Mouse (Mus musculus) hematopoietic stem cell, adult 5-6 weeks (primary cell): ENCODE measurements at regions not wholly inside any gene's neighbourhood (a gene's known extent, or its start where the extent isn't known, plus 50 kb on each side); places are given as distances from the start of the nearest gene placed in this dataset.

ENCODE experiments used
- ATAC-seq, 2 experiments: fragments of 125-278 bp in 1 of 2; replicated peaks in 1 of 2; 2 replicates each; pipeline ENCODE4 v1.8.0; 2016 to 2017; ENCODE audit warnings: inconsistent platforms in 2 of 2, mild to moderate bottlenecking in 2 of 2, moderate number of reproducible peaks in 2 of 2, low read depth in 1 of 2, moderate TSS enrichment in 1 of 2; ENCODE audit not compliant: low FRiP score in 2 of 2, poor library complexity in 2 of 2, severe bottlenecking in 2 of 2, insufficient read depth in 1 of 2, low TSS enrichment in 1 of 2

DNA sequence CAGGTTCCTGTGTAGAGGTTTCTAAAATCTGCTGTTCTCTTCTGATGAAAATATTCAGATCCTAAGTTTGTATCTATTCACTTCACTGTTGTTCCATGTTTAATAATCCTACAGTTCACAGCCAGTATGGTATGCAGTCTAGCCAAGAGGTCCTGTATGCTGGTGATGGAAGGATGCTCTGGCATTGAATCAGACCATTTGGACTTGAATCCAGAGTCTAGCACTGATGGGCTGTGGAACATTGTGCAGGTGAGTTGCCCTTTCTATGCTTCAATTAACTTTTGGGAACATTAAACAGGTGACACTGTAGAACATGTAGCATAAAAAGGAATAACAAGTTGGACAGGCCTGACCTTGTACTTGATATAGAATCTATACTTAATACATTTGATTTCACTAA, 267.9 kb downstream of the Etv1 start:
- ATAC-seq: no peak

DNA sequence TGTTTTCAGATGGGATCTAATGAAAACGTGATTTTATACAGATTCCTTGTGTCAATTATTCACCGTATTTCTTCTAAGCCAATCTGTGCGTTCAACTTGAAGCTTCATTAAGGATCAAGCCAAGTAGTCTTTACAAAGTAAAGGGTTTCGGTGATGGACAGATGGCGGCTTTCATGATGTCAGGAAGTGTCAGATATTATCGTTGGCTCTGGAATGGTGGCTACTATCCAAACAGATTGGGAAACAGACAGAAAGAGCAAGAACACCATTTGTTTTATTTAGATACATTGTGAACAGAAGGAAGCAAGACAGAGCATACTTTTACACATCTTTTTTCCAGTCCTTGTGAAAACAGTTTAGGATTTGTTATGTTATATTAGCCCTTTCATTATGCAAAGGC, 269.3 kb downstream of the Etv1 start:
- no peak for ATAC-seq

DNA sequence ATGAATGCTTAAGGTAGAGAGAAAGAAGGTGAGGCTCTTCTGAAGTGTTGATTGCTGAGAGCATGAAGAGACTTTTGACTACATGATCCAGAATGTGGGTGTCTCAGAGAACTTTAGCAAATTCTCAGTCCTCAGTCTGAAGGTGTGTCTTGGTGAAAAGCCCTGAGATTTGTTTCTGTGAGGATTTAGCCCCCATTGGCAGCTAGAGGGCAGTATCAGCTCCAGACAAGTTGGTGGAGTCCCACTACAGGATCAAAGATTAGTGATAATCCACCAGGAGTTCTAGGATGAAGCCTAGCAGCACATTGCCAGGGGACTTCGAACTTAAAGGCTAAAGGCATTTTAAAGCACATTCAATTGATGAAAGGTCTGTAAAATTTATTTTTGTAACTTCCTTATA, 269.8 kb downstream of the Etv1 start:
- ATAC-seq: no peak

DNA sequence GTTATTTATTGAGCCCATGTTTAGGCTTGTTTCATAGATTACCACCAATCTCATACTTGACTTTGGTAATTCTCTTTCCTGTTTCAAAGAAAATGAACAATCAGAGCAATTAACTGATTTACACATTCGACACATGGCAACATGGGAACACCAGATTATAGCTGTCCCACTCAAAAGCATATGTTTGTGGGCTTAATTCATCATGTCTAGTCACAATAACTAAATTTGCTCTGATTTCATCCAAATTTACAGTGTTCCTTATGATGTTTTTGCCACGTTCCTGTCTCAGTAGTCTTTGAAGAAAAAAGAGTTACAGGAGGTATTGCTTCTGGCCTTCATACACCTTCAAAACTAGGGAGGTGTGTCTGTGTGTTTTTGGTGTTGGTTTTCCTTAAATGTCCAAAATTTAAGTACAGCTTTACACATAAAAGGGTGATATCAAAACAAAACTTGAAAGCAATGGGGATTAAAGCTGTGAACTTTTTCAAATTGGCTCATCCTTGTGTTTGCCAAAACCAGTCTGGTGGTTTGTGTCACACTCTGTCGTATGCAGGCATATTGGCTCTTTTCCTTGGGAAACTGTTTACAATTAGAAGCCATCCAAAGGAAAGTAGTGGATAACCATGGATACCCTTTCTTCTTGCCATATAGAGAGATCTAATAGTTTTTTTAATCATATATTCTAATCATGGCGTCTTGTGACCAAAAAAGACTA, 291.3 kb downstream of the Etv1 start:
- ATAC-seq: no peak

DNA sequence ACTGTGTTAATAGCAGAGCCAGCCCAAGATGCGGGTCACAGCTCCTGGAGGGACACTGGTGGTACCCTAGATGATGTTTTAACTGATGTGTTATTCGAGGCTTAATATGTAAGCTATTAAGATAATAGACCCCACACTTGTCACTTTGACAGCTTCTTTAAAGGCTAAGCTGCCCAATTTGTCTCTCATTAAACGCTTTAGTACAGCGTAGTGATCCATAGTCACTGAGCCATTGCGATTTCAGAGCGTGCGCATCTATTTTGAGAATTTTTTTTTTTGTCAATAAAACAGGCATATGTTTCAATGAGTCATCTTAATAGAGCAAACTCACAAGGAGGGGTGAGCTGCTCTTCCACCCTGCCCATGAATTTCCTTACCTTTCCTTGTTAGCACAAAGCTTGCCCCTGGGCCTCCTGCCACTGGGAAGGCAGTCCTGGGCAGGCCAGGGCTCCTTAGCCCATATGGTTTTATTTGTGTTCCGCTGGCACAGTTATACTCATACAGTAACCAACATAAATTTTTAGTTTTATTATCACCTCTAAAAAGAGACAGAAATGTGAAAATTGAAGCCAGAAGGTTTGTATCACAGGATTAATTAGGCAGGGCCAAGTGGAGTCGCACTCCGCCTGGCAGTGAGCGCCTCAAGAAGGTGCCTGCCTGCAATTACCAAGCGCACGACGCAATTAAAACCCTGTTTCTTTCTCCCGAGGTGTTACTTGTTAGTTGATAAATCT, 294.3 kb downstream of the Etv1 start:
- no peak for ATAC-seq

DNA sequence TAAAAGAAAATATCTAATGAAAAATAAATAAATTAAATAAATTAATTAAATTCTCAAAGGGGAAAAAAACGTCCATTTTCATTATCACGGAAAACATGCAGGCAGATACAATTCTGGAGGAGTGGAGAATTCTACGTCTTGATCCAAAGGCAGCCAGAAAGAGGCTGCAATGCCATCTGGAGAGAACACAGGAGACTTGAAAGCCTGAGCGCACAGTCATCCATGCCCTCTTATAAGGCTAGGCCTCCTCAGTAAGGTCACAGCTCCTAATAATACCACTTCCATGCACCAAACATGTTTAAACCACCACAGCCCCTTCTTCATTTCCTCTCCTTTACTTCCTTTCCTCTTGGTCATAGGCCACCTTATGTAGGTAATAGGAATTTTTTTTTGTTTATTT, 307.1 kb downstream of the Etv1 start:
- ATAC-seq: no peak

DNA sequence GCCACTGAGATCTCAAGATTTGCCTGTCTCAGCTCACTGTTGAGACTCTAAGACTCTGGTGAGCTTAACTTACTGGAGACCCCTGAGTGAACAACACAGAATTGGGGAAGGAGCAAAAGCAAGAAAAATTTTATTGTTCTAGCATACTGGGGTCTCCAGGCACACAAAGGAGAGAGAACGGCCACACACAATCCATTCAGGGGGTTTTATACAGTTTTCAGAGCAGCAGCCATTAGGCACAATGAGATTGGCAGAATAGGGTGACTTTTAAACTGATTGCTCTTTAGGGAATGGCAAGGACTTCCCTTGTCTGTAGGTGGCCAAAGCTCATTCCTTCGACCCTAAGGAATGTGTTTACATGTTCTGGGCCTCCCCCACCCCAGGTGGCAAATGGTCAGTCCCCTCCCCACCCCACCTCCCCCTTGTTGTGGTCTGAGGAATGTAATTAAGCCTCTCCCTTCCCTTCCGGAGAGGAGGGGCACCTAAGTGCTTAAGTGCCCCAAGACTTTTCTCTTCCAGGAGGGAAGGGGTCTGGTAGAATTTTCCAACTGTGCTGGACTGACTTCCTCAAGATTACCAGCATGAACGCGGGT, 315.6 kb downstream of the Etv1 start:
- no peak for ATAC-seq

DNA sequence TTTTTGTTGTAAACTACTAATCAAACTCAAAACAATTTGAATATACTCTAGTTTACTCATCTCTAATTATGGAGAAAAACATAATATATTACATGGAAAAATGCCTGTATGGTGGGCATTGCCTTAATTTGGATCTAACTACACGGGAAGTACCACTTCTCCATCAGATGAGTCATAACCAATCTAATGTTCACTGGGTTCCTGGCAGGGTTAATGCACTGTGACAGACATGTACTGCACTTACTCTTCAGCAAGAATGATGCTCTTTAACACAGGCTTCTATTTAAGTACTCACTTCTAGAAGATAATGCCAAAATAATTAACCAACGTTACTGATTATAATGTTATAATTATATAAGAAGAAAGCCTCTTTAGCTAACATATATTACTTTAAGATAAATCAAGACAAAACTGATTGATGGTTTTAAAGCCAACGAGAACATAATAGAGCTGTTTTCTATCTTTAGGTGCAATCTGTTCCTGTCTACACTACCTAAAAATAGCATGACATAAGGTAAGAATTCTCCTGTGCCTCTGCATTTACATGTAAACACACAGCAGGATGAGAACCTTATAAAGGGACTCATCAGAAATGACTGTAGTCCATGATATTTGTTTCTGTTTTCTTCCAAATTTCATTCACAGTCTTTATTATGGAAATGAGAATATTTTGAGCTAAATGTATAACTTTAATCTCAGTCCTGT, 344.4 kb downstream of the Etv1 start:
- ATAC-seq: no peak

DNA sequence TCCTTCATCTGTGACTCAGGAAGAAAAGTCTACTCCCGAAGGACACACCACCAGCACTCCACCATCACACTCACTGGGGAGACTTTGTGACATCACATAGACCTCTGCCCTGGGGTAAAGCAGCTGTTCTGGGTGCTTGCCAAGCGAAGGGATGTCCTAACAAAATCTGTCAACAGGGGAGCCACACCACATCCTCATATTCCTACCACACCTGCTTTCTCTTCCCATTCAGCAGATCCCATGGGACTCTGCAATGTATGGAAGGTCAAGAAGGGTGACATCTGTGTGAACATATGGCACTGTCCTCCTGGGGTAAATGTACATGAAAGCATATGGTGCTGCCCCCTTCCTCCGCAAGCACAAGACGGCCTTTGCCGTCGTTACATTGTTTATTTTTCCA, 375.5 kb downstream of the Etv1 start:
- no peak for ATAC-seq

DNA sequence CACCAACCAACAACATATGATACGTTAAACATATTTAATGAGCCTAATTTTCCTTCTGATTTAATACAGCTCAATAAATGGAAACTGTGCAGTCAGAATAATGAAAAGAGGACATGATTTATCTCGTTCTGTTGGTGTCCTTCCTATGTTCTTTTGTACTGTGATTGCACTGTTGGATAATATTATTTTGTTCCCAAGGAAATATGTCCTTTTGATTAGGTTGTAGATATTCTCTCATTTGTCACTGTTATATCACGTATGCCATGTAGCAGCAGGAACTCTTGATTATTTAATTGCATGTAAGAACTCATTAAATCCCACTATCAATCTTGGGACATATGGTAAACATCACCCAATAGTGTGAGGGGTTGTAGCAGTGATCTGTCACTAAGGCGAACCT, 397.8 kb downstream of the Etv1 start:
- ATAC-seq: no peak

DNA sequence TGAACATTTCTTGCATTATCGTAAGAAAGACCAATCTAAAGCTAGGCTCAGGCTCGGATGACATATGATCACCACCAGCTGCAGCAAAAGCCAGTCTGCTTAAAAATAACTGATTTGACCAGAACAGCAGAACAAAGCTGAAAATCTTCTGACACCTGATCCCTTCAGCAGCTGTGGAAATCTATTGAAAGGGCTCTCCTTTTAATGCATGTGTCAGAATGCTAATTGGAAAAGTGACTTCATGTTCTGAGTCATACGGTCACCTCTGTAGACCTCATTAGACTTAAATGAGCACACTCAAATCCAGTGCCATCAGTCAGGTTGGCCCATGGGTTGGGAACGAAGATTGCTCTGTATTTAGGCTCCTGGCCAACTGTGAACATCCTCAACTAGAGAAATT, 444.9 kb downstream of the Etv1 start:
- ATAC-seq: no peak

DNA sequence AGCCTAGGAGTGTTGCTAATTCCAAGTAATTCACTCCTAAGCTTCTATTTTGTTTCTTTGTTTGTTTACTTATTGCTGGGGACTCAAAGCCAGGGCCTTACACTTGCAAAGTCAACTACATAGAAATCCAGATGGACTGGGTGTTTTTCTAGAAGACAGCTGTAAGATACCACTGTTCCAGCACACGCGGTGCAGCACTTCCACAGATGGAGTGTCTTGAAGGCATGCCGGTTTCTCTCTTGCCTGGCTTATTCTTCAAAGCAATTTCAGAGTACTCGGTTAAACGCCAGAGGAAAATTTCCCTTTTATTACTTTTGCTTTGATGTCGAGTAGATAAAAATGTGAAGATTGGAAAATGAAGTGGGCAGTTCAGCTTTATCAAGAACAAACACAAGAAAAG, 477.4 kb downstream of the Etv1 start:
- ATAC-seq: no peak

DNA sequence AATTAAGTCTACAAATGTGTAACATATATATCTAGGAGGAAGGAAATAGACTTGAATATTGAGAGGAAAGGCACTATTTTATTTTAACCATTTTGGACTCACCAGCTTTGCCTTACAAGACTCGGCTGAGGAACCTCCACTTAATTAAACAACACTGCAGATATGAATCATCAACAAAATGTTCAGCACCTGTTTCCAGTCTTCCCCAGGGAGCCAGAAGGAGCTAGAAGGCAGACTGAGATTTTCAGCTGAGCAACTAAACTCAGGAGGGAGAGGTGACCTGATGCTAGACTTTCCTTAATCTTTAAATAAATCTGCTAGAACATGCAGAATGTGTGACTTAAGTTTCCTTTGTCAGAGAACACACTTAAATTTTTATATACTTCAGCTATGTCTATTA, 478.4 kb downstream of the Etv1 start:
- no peak for ATAC-seq

DNA sequence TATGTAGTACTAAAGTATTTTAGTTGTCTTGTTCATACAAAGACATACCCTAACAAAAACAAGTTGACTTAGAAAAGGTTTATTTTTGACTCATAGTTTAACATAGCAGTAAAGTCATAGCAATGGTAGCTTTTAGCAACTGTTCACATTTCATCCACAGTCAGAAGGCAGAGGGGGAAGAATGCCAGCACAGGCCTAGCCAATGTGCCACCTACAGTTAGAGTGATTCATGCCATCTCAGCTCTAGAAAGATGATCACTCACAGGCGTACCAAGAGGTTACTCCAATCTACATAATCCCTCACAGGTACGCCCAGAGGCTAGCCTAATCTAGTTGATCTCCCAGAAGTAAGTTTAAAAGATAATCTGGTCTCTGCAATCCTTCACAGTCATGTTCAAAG, 510.5 kb downstream of the Etv1 start:
- ATAC-seq: no peak

DNA sequence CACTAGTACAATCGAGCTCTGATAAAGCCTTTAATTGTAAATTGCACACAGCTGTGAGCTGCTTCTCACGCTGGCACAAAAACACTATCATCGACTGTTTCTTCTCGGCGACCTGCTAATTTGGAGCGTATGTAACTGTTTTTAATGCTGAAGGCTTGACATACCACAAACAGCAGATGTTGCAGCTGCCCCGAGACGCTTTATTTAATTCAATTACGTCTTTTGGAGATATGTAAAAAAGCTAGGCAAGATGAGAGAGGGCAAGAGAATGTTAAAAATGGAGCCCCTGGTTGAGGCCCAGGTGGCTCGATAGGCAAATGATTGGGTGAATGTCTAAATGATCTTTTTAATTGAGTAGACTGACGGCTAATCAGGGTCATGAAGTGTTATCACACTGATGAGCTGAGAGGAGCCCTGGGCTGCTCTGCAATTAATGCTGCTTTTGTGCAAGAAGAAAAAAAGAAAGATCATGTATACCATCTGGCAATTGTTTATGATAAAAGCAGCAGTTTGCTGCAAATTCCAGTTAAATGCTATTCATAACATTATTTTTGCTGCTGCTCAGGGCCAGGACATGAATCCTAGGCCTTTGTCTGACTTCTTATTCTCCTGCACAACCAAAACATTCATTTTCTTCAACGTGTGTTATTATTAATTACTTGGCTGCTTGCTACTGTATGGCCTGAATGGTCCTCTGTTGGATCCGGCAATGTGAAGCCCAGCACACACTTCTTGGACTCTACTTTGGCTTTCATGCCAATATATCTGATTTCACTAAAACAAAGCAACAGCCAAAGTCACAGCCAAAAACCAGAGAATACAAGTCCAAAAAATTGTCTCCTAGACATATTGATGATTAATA, 522.4 kb downstream of the Etv1 start:
- no peak for ATAC-seq

DNA sequence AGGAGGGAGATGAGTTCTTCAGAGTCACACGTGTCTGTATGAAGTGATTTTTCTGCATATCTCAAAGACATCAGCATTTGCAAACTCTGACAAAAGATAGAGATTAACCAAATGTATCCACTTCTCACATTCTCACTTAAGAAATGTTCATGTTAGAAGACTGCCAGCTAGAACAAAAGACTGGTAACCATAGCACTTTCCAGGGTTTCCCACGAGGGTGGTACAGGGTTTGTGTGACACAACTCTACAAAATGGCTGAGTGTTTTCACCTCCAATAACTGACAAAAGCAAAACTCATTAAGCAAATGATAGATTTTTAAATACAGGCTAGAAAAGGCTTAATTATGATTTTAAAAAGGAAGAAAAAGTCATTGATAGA, 523.0 kb downstream of the Etv1 start:
- no peak for ATAC-seq

DNA sequence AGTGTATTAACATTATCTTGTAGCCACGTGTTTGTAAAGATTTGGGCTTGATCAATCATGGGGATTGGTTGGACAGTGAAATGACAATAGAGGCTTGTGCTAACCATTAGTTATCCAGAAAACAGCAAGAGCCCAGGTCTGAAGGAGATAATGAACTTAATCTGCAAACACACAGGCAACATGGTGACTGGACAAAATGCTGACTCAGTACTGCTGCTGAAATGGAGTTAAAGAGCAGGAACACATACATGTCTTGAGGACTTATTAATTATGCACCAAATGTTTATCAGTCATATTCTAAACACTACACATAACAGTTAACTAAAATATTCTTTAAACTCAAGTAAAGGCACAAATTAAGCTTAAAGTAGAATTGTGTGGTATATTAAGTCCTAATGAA, 528.6 kb downstream of the Etv1 start:
- ATAC-seq: no peak
